Mouse (Mus musculus): ENCODE results near the gene Patl2.

- TF ChIP-seq CTCF (conservative IDR thresholded peaks at IDR 0.05 in 1 of 2, IDR thresholded peaks at IDR 0.05 in 1 of 2; ENCODE audit: low read depth in 2 of 2, low read length in 2 of 2), result no peak
- no peak for TF ChIP-seq CHD2 (IDR thresholded peaks at IDR 0.05; ENCODE audit: low read length)
Measured at GRCm38 (mm10) chr2:122145756-122146155, 40.2 kb downstream of the Patl2 start.
